Mouse (Mus musculus): Measurements from ENCODE around the gene Sf3a1. TPM values are rescaled to one million over a fixed set of nuclear protein-coding genes. Genes with fewer than 3 reads are reported as not detected.

Gene Sf3a1
- polyA plus RNA-seq, 1 experiment: 165 TPM

DNA sequence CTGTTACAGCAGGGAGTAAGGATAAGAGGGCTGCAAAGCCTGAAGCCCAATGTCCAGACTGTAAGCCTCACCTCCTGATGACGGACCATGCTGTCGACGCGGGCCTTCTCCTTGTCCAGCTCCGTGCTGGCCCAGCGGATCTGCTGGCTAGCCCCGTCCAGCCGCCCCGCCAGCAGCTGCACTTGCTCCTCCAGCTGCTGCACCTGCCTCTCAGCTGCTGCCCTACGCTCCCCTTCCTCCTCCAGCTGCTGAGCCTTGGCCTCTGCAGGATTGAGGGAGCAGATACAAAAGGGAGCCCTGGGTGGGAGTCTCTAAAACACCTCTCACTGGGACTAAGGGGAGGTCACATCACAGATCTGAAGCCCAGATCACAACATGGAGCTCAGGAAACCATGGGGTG lies 13.1 kb upstream of the Sf3a1 start:
- 93% methylated on average over 10 of the region's 10 CpGs for WGBS
- H3K27ac ChIP-seq (ENCODE audit: insufficient read depth, low read depth, low read length): no peak overlapping the region
- no peak for TF ChIP-seq POLR2A (IDR thresholded peaks at IDR 0.05; ENCODE audit: insufficient read depth, low read depth, low read length)
- TF ChIP-seq CTCF (IDR thresholded peaks at IDR 0.05; ENCODE audit: insufficient read depth, low read depth, low read length): no peak
- H3K4me1 ChIP-seq (ENCODE audit: control insufficient read depth, insufficient read depth, low read length): no peaks in the 10 kb centered on the region; the same call in 1 of the 2 replicates
- H3K4me3 ChIP-seq (ENCODE audit: insufficient read depth, low read depth, low read length): no peak overlapping the region

DNA sequence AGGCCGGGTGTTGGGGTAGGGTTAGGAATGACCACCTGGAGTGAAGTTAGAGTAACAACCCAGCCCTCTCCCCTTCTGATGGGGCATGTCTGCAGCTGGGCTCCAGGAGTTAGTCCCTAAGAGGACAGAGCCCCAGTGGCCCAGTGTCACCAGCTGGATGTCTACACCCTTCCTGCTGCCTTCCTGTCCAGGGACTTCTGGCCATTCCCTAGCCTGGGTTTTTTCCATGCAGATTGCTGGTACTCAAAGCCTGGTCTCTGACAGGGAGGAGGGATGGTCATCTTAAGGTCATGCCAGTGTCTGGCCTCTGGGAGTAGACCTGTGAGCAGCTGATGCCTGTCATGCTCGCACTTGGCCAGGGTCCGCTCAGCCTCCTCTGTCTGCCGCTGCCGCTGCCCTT lies 12.0 kb upstream of the Sf3a1 start:
- WGBS: 90% methylated on average over 5 of the region's 5 CpGs
- Histone ChIP-seq H3K4me1 (ENCODE audit: control insufficient read depth, insufficient read depth, low read length) (no peaks in the 10 kb centered on the region; the same call in 1 of the 2 replicates), H3K27ac (ENCODE audit: insufficient read depth, low read depth, low read length) (no peak overlapping the region), H3K4me3 (ENCODE audit: insufficient read depth, low read depth, low read length) (no peak overlapping the region)
- TF ChIP-seq POLR2A (IDR thresholded peaks at IDR 0.05; ENCODE audit: insufficient read depth, low read depth, low read length): no peak
- TF ChIP-seq CTCF (IDR thresholded peaks at IDR 0.05; ENCODE audit: insufficient read depth, low read depth, low read length): no peak

DNA sequence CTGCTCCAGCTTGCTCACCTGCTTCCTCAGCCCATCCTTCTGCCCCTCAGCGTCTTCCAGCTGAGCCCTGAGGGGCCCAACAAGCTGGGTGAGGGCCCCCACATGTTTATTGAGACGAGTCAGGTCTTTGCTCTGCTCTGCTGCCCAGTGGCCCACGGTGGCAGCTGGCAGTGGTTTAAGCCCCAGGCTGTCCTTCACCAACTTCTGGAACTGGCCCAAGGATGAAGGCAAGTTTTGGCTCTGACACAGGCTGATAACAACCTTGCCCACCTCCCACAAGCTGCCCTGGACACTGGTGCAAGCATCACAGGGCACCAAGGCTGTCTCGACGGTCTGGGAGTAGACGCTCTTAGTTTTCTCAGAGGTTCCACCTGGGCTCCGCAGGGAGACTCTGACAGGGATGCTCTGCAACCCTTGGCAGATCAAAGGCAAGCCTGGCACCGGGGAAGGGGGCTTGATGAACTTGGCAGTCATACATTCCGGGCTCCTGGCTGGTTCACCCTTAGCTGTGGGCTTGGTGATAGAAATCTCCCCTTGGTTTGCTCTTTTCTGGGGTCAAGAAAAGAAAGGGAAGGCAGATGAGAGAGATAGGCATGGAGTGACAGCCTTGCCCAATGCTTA lies 11.5 kb upstream of the Sf3a1 start:
- no peak overlapping the region for H3K4me3 ChIP-seq (ENCODE audit: insufficient read depth, low read depth, low read length)
- 77% methylated on average over 9 of the region's 9 CpGs for WGBS
- H3K4me1 ChIP-seq (ENCODE audit: control insufficient read depth, insufficient read depth, low read length): no peaks in the 10 kb centered on the region
- TF ChIP-seq CTCF (IDR thresholded peaks at IDR 0.05; ENCODE audit: insufficient read depth, low read depth, low read length) (no peak), POLR2A (IDR thresholded peaks at IDR 0.05; ENCODE audit: insufficient read depth, low read depth, low read length) (no peak)
- no peak overlapping the region for H3K27ac ChIP-seq (ENCODE audit: insufficient read depth, low read depth, low read length)

DNA sequence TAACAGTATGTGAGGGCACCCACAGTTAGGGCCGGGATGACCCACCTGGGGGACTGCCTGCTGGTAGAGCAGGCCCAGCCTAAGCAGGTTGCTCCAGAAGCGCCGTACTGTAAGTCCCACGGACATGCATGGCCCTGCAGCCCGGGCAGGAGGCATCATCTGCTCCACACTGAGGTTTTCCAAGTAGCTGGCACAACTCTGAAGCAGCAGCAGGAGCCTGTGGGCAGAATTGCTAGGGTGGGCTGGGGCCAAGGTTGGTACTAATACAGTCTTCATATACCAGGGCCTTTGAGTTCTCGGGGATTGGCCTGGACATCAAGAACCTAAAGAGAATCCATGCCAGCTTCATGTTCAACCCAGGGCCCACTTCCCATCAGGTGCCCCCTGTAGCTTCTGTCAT lies 10.3 kb upstream of the Sf3a1 start:
- no peak overlapping the region for H3K4me3 ChIP-seq (ENCODE audit: insufficient read depth, low read depth, low read length)
- WGBS: 89% methylated on average over 6 of the region's 6 CpGs
- no peak overlapping the region for H3K27ac ChIP-seq (ENCODE audit: insufficient read depth, low read depth, low read length)
- H3K4me1 ChIP-seq (ENCODE audit: control insufficient read depth, insufficient read depth, low read length): no peaks in the 10 kb centered on the region
- no peak for TF ChIP-seq CTCF (IDR thresholded peaks at IDR 0.05; ENCODE audit: insufficient read depth, low read depth, low read length)
- TF ChIP-seq POLR2A (IDR thresholded peaks at IDR 0.05; ENCODE audit: insufficient read depth, low read depth, low read length): no peak

DNA sequence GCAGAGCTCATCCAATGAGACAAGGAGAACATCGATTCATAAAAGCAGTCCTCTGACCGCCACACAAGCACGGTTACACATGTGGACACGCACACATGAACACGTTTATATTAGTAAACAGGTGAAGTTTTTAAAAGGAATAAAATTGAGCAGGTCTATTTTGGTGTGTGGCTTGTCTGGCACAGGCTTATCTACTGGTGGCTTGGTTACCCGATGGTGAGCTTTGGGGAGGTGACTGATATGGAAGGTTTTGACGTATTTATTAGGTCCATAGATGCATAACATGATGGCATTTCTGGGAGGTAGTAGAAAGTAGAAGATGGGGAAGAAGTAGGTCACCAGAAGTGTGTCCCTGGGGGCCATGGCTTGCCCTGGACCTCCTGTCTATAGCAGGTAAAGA lies 6.5 kb upstream of the Sf3a1 start:
- no peak for TF ChIP-seq CTCF (IDR thresholded peaks at IDR 0.05; ENCODE audit: insufficient read depth, low read depth, low read length)
- no peak for TF ChIP-seq POLR2A (IDR thresholded peaks at IDR 0.05; ENCODE audit: insufficient read depth, low read depth, low read length)
- WGBS: 92% methylated on average over 7 of the region's 7 CpGs
- Histone ChIP-seq H3K4me1 (ENCODE audit: control insufficient read depth, insufficient read depth, low read length) (peaks cover 1% of the 10 kb centered on the region; the same call in 1 of the 2 replicates), H3K4me3 (ENCODE audit: insufficient read depth, low read depth, low read length) (no peak overlapping the region), H3K27ac (ENCODE audit: insufficient read depth, low read depth, low read length) (no peak overlapping the region)

DNA sequence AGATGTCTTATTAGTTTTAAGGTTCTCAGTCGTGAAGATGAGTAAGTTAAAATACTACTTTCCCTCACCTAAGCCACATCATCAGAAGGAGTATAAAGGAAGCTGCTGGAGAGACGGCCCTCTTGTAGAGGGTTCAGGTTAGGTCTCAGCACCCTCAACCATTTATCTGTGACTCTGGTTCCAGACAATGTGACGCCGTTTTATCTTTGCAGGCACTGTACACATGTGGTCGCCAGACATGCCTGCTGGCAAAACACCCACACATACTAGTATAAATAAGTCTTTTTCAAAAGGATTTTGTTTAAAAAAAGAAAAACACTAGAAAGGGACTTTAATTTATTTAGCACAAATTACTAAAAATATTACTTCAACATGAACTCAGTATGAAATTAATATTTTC lies 4.5 kb upstream of the Sf3a1 start:
- Histone ChIP-seq H3K4me1 (ENCODE audit: control insufficient read depth, insufficient read depth, low read length) (peaks cover 5% of the 10 kb centered on the region; the same call in 1 of the 2 replicates), H3K27ac (ENCODE audit: insufficient read depth, low read depth, low read length) (no peak overlapping the region), H3K4me3 (ENCODE audit: insufficient read depth, low read depth, low read length) (no peak overlapping the region)
- no peak for TF ChIP-seq POLR2A (IDR thresholded peaks at IDR 0.05; ENCODE audit: insufficient read depth, low read depth, low read length)
- no peak for TF ChIP-seq CTCF (IDR thresholded peaks at IDR 0.05; ENCODE audit: insufficient read depth, low read depth, low read length)
- WGBS: 53% methylated on average over 5 of the region's 5 CpGs

DNA sequence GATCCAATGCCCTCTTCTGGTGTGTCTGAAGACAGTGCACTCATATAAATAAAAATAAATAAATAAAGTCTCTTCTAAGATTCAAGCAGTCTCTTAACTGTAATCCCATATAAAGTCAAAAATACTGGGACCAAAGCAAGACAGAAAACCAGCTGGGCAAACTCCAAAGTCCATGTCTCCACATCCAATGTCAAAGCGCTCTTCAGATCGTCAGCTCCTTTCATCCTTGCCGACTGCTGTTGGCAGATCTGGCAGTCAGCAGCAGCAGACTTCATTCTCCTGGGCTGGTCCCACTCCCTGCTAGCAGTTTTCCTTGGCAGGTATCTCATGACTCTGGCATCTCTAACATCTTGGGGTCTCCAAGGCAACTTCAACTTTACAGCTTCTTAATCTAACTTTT lies 1.5 kb upstream of the Sf3a1 start:
- Histone ChIP-seq H3K4me1 (ENCODE audit: control insufficient read depth, insufficient read depth, low read length) (peaks cover 7% of the 10 kb centered on the region; the same call in 1 of the 2 replicates), H3K27ac (ENCODE audit: insufficient read depth, low read depth, low read length) (no peak overlapping the region), H3K4me3 (ENCODE audit: insufficient read depth, low read depth, low read length) (no peak overlapping the region)
- no peak for TF ChIP-seq CTCF (IDR thresholded peaks at IDR 0.05; ENCODE audit: insufficient read depth, low read depth, low read length)
- TF ChIP-seq POLR2A (IDR thresholded peaks at IDR 0.05; ENCODE audit: insufficient read depth, low read depth, low read length): no peak
- 65% methylated on average over 3 of the region's 3 CpGs for WGBS

DNA sequence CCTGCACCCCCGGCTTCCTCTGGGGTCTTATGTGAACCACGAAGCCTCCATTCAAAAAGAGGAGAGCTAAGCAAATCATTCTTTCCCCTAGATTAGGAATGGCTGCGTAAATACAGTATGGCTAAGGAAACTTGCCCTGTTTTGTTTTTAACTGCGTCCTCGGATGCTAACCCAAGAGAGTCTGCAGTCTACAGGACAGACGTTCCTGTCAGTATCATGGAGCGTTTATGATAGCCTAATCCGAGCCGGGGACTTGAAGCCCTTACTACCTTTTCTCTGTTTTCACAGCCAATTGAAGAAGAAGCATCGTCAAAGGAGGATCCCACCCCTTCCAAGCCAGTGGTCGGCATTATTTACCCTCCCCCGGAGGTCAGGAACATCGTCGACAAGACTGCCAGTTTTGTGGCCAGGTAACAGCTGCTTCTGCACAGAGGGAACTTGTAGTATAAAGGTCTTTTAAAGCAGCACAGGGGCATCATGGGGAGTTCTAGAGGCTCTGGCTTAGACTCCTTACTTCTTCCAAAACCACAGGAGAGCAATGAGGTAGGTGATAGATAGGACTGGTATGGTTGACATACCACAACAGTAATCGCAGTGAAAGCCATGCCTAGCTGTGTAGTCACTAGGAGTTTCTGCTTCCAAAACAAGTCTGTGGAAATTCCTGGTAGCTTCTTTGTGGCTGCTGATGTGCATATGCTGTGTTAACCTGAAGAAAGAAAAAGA lies 769 bp downstream of the Sf3a1 start:
- TF ChIP-seq CTCF (IDR thresholded peaks at IDR 0.05; ENCODE audit: insufficient read depth, low read depth, low read length): no peak
- no peak for TF ChIP-seq POLR2A (IDR thresholded peaks at IDR 0.05; ENCODE audit: insufficient read depth, low read depth, low read length)
- peak overlapping the region; percentile 96; the same call in 1 of the 2 replicates for H3K27ac ChIP-seq (ENCODE audit: insufficient read depth, low read depth, low read length)
- peaks cover 10% of the 10 kb centered on the region; the same call in 1 of the 2 replicates for H3K4me1 ChIP-seq (ENCODE audit: control insufficient read depth, insufficient read depth, low read length)
- WGBS: 4% methylated on average over 15 of the region's 15 CpGs
- H3K4me3 ChIP-seq (ENCODE audit: insufficient read depth, low read depth, low read length): peak overlapping the region; percentile 82

DNA sequence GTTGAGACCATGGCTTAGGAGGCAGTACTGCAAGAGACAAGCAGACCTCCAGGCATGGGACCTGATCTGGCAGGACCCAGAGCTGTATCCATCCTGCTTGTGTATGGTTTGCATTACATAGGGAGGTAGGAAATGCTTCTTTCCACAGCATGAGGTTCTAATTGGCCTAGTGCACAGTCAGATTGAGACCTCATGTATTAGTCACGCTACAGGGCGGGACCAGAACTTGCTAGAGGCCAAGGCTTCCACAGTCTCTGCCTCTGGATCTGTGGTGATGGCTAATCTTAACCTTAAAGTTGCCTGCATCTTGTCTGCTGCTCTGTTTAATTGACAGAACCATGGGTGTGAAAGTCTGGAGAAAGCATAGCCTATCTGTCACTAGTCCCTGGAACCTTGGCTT lies 4.6 kb downstream of the Sf3a1 start:
- Histone ChIP-seq H3K27ac (ENCODE audit: insufficient read depth, low read depth, low read length) (no peak overlapping the region), H3K4me3 (ENCODE audit: insufficient read depth, low read depth, low read length) (no peak overlapping the region), H3K4me1 (ENCODE audit: control insufficient read depth, insufficient read depth, low read length) (peaks cover 8% of the 10 kb centered on the region; the same call in 1 of the 2 replicates)
- 51% methylated on average over 2 of the region's 2 CpGs for WGBS
- no peak for TF ChIP-seq CTCF (IDR thresholded peaks at IDR 0.05; ENCODE audit: insufficient read depth, low read depth, low read length)
- TF ChIP-seq POLR2A (IDR thresholded peaks at IDR 0.05; ENCODE audit: insufficient read depth, low read depth, low read length): no peak

Data from olfactory bulb, adult 2 months (tissue).